Mouse (Mus musculus): ENCODE measurements at regions not wholly inside any gene's neighbourhood (a gene's known extent, or its start where the extent isn't known, plus 50 kb on each side); places are given as distances from the start of the nearest gene placed in this dataset.
"Not testable (repeated sequence)": the region's sequence is repeated elsewhere in the genome, so short reads cannot be mapped to it uniquely, and the experiment has no call there.

DNA sequence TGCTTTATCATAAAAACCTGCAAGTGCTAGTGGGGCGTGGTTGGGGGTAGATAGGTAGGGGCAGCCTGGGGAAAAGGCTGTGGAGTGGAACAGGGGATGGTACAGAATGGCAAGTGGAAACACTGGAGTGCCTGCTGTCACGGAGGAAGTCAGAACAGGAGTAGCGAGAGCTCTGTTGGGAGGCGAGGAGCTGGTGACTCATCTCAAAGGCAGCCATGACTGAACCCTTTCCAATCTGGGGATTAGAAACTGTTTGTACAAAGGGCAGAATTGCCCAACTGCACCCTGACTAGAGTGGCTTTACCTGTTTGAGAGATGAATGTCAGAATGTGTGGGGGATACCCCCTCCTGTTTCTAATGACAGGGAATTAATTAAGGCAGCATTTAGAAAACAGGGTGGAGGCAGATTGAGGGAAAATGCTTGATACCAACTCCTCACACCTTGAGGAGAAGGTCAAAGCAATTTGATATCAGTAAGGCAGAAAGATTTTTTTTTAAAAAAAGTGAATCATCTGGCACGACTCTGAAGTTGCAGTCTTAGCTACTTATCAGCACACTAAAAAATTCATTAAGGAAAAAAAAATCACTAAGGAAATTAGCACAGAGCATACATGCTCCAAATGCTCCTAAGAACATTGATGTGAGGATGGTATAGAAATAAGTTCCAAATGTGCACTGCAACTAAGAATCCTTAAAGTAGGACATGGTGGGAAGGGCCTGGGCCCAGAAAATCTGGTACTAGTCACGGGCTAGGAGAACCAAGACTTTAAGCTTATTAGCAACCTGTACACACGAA, 54.7 kb upstream of the Usp25 start:
- no peak overlapping the region for H3K4me3 ChIP-seq (ENCODE audit: control insufficient read depth, low read depth, low read length)
- H3K4me1 ChIP-seq (ENCODE audit: control insufficient read depth, insufficient read depth, low read length): no peaks in the 10 kb centered on the region
- no peak overlapping the region for H3K27ac ChIP-seq (ENCODE audit: control insufficient read depth, insufficient read depth, low read depth, low read length)
- no peaks in the 10 kb centered on the region for H3K27me3 ChIP-seq (ENCODE audit: control insufficient read depth, insufficient read depth, low read length)
- no peaks in the 10 kb centered on the region for H3K36me3 ChIP-seq (ENCODE audit: control insufficient read depth, insufficient read depth, low read length)
- TF ChIP-seq POLR2A (IDR thresholded peaks at IDR 0.05; ENCODE audit: control insufficient read depth, low read depth, low read length): no peak
- TF ChIP-seq CTCF (IDR thresholded peaks at IDR 0.05; ENCODE audit: control insufficient read depth, insufficient read depth, insufficient replicate concordance, low read depth, low read length): no peak

DNA sequence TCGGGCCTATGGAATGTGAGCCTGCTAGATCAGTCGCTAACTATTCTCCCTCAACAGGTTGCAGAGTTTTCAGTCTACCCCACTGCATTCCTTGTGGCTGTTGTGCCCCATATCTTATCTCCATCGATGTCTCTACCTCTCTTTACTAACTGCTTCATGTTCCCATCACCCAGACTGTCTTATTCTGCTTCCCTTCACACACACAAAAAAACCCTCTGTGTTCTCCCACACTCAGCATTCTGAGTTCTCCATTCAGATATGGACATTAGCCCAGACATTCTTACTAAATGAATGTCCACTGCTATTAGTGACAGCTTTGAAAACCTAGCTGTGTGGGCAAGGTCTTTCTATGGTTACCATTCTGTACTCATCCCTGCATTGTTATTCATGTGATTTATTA, 56.0 kb upstream of the Usp25 start:
- Histone ChIP-seq H3K27ac (ENCODE audit: control insufficient read depth, insufficient read depth, low read depth, low read length) (no peak overlapping the region), H3K4me3 (ENCODE audit: control insufficient read depth, low read depth, low read length) (no peak overlapping the region), H3K27me3 (ENCODE audit: control insufficient read depth, insufficient read depth, low read length) (no peaks in the 10 kb centered on the region), H3K4me1 (ENCODE audit: control insufficient read depth, insufficient read depth, low read length) (no peaks in the 10 kb centered on the region), H3K36me3 (ENCODE audit: control insufficient read depth, insufficient read depth, low read length) (no peaks in the 10 kb centered on the region)
- TF ChIP-seq POLR2A (IDR thresholded peaks at IDR 0.05; ENCODE audit: control insufficient read depth, low read depth, low read length): no peak
- no peak for TF ChIP-seq CTCF (IDR thresholded peaks at IDR 0.05; ENCODE audit: control insufficient read depth, insufficient read depth, insufficient replicate concordance, low read depth, low read length)

DNA sequence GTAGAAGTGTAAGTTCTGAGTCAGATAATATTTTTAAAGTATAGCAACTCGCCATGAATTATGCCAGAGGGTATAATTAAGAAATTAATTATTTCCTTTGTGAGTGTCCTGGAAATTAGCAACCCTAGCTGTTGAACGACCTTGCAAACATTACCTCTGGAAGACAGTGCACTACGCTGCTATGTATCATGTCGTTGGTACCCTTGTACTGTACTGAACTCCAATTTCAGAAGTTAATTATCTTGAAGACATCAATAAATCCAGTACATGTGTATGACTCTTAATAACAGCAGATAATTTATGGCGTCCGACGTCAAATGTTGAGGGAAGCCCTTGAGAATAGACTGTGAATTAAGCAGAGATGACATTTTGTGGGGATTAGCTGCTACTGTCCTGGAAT, 56.4 kb upstream of the Usp25 start:
- no peak for TF ChIP-seq CTCF (IDR thresholded peaks at IDR 0.05; ENCODE audit: control insufficient read depth, insufficient read depth, insufficient replicate concordance, low read depth, low read length)
- Histone ChIP-seq H3K27me3 (ENCODE audit: control insufficient read depth, insufficient read depth, low read length) (no peaks in the 10 kb centered on the region), H3K4me1 (ENCODE audit: control insufficient read depth, insufficient read depth, low read length) (no peaks in the 10 kb centered on the region), H3K27ac (ENCODE audit: control insufficient read depth, insufficient read depth, low read depth, low read length) (no peak overlapping the region), H3K4me3 (ENCODE audit: control insufficient read depth, low read depth, low read length) (no peak overlapping the region), H3K36me3 (ENCODE audit: control insufficient read depth, insufficient read depth, low read length) (no peaks in the 10 kb centered on the region)

DNA sequence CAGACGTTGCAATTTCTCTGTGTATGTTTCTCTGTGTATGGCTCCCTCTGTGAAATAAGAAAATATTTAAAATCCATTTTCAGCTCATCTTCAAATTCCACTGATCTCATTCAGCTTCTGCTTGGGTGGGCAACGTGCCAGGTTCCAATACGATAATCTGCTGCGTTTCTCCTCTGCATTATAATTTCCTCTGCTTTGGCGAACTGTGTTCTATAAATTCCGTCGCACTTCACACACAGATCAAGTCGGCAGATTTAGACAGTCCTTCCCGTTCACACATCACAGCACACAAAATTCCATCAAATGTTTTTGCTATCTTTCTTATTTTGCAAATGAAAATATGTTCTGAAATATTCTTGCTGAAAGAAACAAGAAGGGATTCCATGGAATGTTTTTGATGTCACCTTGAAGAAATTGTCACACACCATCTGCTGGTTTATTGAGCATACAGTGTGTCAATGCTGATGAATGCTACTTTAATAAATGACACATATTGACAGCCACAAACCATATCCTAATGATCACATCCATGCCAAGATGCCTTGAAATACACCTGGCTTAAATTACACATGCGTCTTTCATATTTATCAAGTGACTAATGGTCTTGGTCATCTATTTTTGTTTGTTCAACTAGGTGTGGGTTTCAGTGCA, 62.5 kb upstream of the Usp25 start:
- H3K4me3 ChIP-seq (ENCODE audit: control insufficient read depth, low read depth, low read length): no peak overlapping the region
- H3K36me3 ChIP-seq (ENCODE audit: control insufficient read depth, insufficient read depth, low read length): no peaks in the 10 kb centered on the region
- TF ChIP-seq POLR2A (IDR thresholded peaks at IDR 0.05; ENCODE audit: control insufficient read depth, low read depth, low read length) (no peak), CTCF (IDR thresholded peaks at IDR 0.05; ENCODE audit: control insufficient read depth, insufficient read depth, insufficient replicate concordance, low read depth, low read length) (no peak)
- H3K27ac ChIP-seq (ENCODE audit: control insufficient read depth, insufficient read depth, low read depth, low read length): no peak overlapping the region
- no peaks in the 10 kb centered on the region for H3K4me1 ChIP-seq (ENCODE audit: control insufficient read depth, insufficient read depth, low read length)
- no peaks in the 10 kb centered on the region for H3K27me3 ChIP-seq (ENCODE audit: control insufficient read depth, insufficient read depth, low read length)

DNA sequence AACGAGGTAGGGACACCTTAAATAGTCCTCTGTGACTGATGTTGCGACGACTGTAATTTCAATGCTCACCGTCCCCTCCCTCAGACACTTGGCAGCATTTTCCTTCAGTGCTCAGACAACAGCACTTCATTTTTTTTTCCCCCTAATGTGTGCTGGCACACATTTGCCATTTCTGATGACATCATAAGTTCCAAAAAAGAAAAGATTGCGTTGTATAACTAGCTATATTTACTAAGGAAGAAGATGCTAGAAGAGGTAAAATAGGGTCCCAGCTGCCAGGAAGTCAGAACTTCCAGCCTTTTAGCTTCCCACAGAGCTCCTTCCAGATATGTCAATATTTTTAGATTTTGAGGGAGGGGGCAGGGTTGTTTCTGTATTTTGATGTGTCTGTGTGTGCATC, 66.5 kb upstream of the Usp25 start:
- Histone ChIP-seq H3K27ac (ENCODE audit: control insufficient read depth, insufficient read depth, low read depth, low read length) (no peak overlapping the region), H3K36me3 (ENCODE audit: control insufficient read depth, insufficient read depth, low read length) (no peaks in the 10 kb centered on the region), H3K4me1 (ENCODE audit: control insufficient read depth, insufficient read depth, low read length) (no peaks in the 10 kb centered on the region), H3K4me3 (ENCODE audit: control insufficient read depth, low read depth, low read length) (no peak overlapping the region), H3K27me3 (ENCODE audit: control insufficient read depth, insufficient read depth, low read length) (no peaks in the 10 kb centered on the region)
- TF ChIP-seq POLR2A (IDR thresholded peaks at IDR 0.05; ENCODE audit: control insufficient read depth, low read depth, low read length): no peak
- no peak for TF ChIP-seq CTCF (IDR thresholded peaks at IDR 0.05; ENCODE audit: control insufficient read depth, insufficient read depth, insufficient replicate concordance, low read depth, low read length)

DNA sequence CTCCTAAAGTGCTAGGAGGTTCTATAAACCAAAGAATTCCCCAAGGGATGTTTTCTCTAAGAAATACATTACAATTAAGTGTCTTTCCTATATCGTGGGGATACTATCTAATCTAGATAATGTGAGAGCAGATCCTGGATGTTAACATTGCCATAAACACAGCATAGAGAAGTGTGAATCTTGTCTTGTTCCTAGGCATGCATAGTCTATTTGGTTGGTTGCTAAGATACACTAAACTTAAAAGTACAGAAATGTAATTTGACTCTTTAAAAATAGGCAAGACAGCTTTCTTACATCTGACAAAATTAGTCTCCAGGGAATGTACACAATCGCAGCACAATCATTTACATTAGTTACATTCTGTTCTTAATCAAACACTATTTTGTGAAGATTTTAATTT, 75.4 kb upstream of the Usp25 start:
- Histone ChIP-seq H3K27me3 (ENCODE audit: control insufficient read depth, insufficient read depth, low read length) (no peaks in the 10 kb centered on the region), H3K36me3 (ENCODE audit: control insufficient read depth, insufficient read depth, low read length) (no peaks in the 10 kb centered on the region), H3K4me3 (ENCODE audit: control insufficient read depth, low read depth, low read length) (no peak overlapping the region), H3K4me1 (ENCODE audit: control insufficient read depth, insufficient read depth, low read length) (no peaks in the 10 kb centered on the region), H3K27ac (ENCODE audit: control insufficient read depth, insufficient read depth, low read depth, low read length) (no peak overlapping the region)
- no peak for TF ChIP-seq CTCF (IDR thresholded peaks at IDR 0.05; ENCODE audit: control insufficient read depth, insufficient read depth, insufficient replicate concordance, low read depth, low read length)
- TF ChIP-seq POLR2A (IDR thresholded peaks at IDR 0.05; ENCODE audit: control insufficient read depth, low read depth, low read length): no peak

DNA sequence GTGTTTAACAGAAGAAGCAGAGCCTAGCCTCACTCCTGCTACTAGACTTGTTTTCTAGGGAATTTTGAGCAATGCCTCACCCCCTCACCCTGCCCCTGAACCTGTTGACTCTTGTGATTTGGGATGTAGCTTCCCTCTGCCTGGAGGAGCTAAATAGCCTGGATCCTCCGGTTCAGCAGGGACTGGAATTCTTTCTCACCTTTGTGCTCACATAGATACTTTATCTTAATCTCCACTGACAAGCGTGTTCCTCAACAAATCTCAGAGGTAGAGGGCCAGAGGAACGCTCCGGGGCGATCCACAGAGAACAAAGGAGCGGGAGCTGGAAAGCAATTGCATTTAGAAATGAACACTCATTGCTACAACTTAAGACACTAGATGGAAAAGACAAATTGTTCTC, 85.6 kb upstream of the Usp25 start:
- Histone ChIP-seq H3K27me3 (ENCODE audit: control insufficient read depth, insufficient read depth, low read length) (no peaks in the 10 kb centered on the region), H3K4me1 (ENCODE audit: control insufficient read depth, insufficient read depth, low read length) (no peaks in the 10 kb centered on the region), H3K27ac (ENCODE audit: control insufficient read depth, insufficient read depth, low read depth, low read length) (no peak overlapping the region), H3K4me3 (ENCODE audit: control insufficient read depth, low read depth, low read length) (no peak overlapping the region), H3K36me3 (ENCODE audit: control insufficient read depth, insufficient read depth, low read length) (no peaks in the 10 kb centered on the region)
- TF ChIP-seq POLR2A (IDR thresholded peaks at IDR 0.05; ENCODE audit: control insufficient read depth, low read depth, low read length) (no peak), CTCF (IDR thresholded peaks at IDR 0.05; ENCODE audit: control insufficient read depth, insufficient read depth, insufficient replicate concordance, low read depth, low read length) (no peak)

DNA sequence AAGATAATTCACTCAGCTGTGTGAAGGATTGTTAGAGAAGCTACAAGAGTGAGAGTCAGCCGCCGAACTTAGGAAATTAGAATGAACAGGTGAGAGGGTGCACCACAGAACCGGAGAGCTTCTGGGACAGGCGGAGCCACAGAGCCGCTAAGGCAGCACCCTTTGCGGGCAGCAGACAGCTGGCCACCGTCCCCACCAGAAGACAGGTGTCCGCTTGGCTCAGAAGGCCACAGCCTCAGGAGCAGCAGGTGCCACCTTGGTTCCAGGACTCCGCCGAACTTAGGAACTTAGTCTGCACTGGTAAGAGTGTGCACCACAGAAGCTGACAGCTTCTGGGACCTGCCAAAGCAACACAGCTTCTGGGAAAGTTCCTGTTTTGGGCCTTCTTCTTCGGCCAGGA, 93.4 kb upstream of the Usp25 start:
- H3K27ac ChIP-seq (ENCODE audit: control insufficient read depth, insufficient read depth, low read depth, low read length); H3K36me3 ChIP-seq (ENCODE audit: control insufficient read depth, insufficient read depth, low read length); H3K4me3 ChIP-seq (ENCODE audit: control insufficient read depth, low read depth, low read length); H3K27me3 ChIP-seq (ENCODE audit: control insufficient read depth, insufficient read depth, low read length); H3K4me1 ChIP-seq (ENCODE audit: control insufficient read depth, insufficient read depth, low read length): not testable (repeated sequence)
